24 mouse cellular contexts compared by ENCODE assay signal in genomic region chr1:36001319-36001718, GRCm38 (mm10).
"Had no signal": no experiment of that assay in that cellular context is flagged by ENCODE, and none has a peak within 500 bp of the region (broad histone marks: within the 10 kb centered on the region; RNA-seq: fewer than 3 reads in every experiment).

No protein-coding gene starts in this region.

- H3K4me2 ChIP-seq: heart, embryonic 13.5 days; heart, embryonic 15.5 days; hindbrain, embryonic 12.5 days; hindbrain, embryonic 15.5 days; kidney, embryonic 15.5 days; limb, embryonic 13.5 days; limb, embryonic 15.5 days; liver, embryonic 12.5 days had no signal

- H3K27ac ChIP-seq: heart, adult 2 months; heart, embryonic 13.5 days; heart, embryonic 15.5 days; hindbrain, embryonic 12.5 days; hindbrain, embryonic 15.5 days; hindbrain, postnatal 0 days; kidney, embryonic 15.5 days; limb, embryonic 13.5 days; limb, embryonic 15.5 days; liver, embryonic 12.5 days had no signal

- H3K27me3 ChIP-seq: heart, embryonic 13.5 days; heart, embryonic 15.5 days; hindbrain, embryonic 12.5 days; hindbrain, embryonic 15.5 days; kidney, embryonic 15.5 days; limb, embryonic 13.5 days; limb, embryonic 15.5 days; liver, embryonic 12.5 days had no signal

- ATAC-seq: hindbrain, postnatal 0 days; intestine, embryonic 16.5 days; liver, embryonic 12.5 days had no signal

- H3K9ac ChIP-seq: heart, embryonic 13.5 days; heart, embryonic 15.5 days; hindbrain, embryonic 12.5 days; hindbrain, embryonic 15.5 days; kidney, embryonic 15.5 days; limb, embryonic 13.5 days; limb, embryonic 15.5 days; liver, embryonic 12.5 days had no signal

- H3K9me3 ChIP-seq: heart, embryonic 13.5 days; heart, embryonic 15.5 days; hindbrain, embryonic 12.5 days; hindbrain, embryonic 15.5 days; kidney, embryonic 15.5 days; limb, embryonic 13.5 days; limb, embryonic 15.5 days; liver, embryonic 12.5 days had no signal

- H3K4me1 ChIP-seq: heart, embryonic 13.5 days; limb, embryonic 13.5 days; liver, embryonic 12.5 days had no signal

- H3K4me3 ChIP-seq: heart, adult 2 months; heart, embryonic 13.5 days; heart, embryonic 15.5 days; hindbrain, embryonic 12.5 days; hindbrain, embryonic 15.5 days; kidney, embryonic 15.5 days; limb, embryonic 13.5 days; limb, embryonic 15.5 days; liver, embryonic 12.5 days had no signal

- DNase-seq: gastrocnemius, postnatal 14 days; gastrocnemius, postnatal 36 days; heart, adult 11 months; heart, adult 2 months; heart, postnatal 14 days; heart, postnatal 36 days; kidney, adult 11 months; kidney, adult 2 months; kidney, adult 9 months; kidney, postnatal 10 days; kidney, postnatal 25 days; layer of hippocampus, adult 9-11 months; layer of hippocampus, postnatal 36 days; left cerebral cortex, postnatal 4 days had no signal

- H3K36me3 ChIP-seq: heart, embryonic 13.5 days; heart, embryonic 15.5 days; hindbrain, embryonic 12.5 days; hindbrain, embryonic 15.5 days; kidney, embryonic 15.5 days; limb, embryonic 13.5 days; limb, embryonic 15.5 days; liver, embryonic 12.5 days had no signal
